Mouse (Mus musculus) adrenal gland, adult 2 months (tissue): ENCODE measurements at regions not wholly inside any gene's neighbourhood (a gene's known extent, or its start where the extent isn't known, plus 50 kb on each side); places are given as distances from the start of the nearest gene placed in this dataset.

ENCODE experiments used
- DNase-seq: peaks from one replicate; pipeline ENCODE4 v3.0.0; 2021

- no peak for DNase-seq
These were observed 68.2 kb downstream of the Il12a start for GRCm38 (mm10) chr3:68758609-68759008.

GRCm38 (mm10) chr3:68759375-68759774 is 68.9 kb downstream of the Il12a start:
- DNase-seq, result no peak

- no peak for DNase-seq
These were observed 70.4 kb downstream of the Il12a start for GRCm38 (mm10) chr3:68760806-68761205.

DNA sequence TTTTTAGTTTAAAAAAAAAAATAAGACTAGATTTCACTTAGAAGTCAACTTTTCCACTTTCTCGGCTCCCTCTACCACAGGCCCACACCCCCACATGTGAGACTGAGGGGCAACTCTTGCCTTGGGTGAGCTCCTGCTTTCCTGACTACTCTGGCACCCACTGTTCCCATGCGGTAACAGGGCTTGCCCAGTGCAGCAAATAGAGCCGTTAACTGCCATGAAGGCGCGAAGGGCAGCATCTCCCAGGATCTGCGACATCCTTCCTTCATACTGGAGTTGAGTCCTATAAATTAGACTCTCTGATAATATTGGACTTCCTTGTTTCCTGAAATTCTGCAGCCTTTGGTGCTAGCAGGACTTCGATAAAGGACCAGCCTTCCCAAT is 70.8 kb downstream of the Il12a start:
- DNase-seq, result no peak

GRCm38 (mm10) chr3:68761626-68762331 is 71.3 kb downstream of the Il12a start:
- no peak for DNase-seq

DNA sequence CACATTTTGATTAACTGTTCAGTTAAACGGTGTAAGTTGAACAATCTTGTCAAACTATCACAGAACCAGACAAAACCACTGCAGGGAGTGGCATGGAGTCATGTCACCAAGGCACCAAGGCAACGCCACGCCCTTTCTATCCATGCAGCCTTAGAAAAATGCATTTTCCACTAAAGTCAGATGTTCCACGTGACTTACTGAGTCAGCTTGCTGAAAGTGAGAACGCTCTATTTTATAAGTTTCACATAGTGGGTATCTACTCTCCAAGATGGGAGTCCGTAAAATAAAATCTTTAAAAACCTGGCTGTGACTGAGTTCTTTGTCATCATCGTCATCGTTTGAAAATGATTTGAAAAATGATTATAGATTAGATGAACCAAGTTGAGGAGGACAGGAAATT is 72.5 kb downstream of the Il12a start:
- no peak for DNase-seq

DNA sequence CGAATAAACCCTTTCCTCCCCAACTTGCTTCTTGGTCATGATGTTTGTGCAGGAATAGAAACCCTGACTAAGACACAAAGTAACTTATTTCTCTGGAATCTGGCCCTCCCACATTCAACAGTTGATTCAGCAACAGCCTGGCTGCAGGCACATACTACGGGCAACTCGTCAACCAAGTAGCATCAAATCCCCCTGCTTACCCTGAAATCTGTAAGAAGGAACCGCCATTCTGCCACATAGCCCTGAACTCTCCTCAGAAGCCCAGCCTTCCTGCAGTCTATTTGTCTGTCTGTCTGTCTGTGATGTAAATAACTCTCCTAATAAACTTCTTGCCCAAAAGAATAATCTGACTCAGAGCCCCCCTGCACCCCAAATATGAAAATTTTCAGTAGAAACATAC is 73.9 kb downstream of the Il12a start:
- DNase-seq, result no peak

DNA sequence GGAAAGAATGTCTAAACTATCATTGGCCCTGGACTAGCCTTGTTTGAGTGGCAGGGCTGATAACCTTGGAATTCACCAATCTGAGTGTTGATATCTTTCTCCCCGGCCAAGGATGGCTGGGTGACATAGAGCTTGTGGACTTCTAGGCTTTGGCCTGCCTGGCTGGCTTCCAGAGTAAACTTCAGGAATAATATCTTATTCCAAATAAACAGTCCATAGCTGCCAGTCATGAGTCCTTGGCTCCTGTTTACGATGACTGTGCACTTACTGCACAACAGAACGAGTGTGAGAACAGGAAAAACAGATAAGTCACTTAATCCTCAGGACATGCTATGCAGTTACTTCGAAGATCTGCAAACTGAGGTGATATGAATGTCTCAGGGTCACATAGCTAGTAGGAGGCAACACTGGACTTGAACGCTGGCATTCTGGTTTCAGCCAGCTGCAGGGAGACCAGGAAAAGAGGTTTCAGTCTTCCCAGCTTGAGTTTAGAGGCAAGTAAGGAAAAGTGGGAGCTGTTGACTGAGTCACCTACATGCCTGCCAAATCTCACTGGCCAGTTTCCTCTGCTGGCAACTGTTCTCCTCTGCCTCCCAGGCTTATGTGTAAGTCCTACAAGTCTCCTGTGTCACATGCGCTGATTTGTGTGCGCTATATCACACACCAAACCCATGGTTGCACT is 74.6 kb downstream of the Il12a start:
- DNase-seq, result peak; percentile 85

DNA sequence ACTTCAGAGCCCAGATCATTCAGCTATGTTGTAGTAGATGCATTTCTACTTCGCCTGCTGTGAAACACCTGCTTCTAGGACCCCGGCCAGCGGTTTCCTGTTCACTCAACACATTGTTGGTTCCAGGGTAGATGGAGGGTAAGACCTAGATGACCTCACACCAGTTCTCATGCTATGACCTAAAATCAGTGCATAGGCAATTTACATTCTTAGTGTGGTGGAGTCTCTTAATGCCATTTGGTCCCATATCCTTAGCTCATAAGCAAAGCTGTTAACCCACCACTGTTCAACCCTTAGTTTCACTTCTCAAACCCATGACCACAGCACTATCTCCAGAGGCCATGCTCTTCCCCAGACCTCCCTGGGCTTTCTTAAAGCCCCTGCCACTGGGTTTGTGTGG is 81.1 kb downstream of the Il12a start:
- no peak for DNase-seq

GRCm38 (mm10) chr3:68777801-68778200 is 87.4 kb downstream of the Il12a start:
- no peak for DNase-seq

GRCm38 (mm10) chr3:68778354-68779040 is 88.1 kb downstream of the Il12a start:
- no peak for DNase-seq

GRCm38 (mm10) chr3:68780843-68781242 is 88.5 kb upstream of the 1110032F04Rik start:
- no peak for DNase-seq

DNA sequence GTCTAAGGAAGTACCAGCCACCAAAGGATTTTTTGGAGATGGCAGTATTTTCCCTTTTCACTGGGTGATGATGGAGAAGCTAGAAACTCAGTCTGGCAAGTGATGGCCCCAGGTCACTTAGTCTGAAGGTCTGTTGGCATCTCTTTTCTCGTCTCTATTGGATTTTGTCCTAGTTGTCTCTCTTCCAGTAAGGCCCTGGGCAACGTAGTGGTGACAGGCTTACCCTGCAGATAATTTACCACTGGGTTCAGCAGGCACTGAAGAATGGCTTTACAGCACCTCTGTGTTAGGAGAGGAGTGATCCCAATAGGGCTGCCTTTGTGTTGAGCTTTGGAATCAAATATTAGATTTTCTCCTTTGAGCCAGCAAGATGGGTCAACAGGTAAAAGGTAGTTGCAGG is 87.9 kb upstream of the 1110032F04Rik start:
- DNase-seq, result no peak

DNA sequence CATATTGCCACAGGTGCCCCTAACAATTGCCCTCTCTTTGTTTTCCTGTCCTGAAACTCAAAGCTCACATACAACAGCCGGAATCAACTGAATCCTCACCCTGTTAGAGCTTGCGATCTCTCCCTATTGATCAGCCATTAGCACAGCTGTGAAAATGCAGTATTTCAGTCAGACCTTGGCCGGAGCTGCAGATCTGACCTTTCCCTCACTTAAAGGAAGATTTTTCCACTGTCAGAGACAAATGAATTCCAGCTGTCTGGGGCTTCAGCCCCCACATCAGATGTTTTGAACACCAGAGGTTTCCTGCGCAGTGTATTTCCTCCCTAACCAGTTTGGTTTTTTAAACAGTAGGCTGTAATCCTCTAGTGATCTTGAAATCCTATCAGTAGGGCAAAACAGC is 87.0 kb upstream of the 1110032F04Rik start:
- no peak for DNase-seq

DNA sequence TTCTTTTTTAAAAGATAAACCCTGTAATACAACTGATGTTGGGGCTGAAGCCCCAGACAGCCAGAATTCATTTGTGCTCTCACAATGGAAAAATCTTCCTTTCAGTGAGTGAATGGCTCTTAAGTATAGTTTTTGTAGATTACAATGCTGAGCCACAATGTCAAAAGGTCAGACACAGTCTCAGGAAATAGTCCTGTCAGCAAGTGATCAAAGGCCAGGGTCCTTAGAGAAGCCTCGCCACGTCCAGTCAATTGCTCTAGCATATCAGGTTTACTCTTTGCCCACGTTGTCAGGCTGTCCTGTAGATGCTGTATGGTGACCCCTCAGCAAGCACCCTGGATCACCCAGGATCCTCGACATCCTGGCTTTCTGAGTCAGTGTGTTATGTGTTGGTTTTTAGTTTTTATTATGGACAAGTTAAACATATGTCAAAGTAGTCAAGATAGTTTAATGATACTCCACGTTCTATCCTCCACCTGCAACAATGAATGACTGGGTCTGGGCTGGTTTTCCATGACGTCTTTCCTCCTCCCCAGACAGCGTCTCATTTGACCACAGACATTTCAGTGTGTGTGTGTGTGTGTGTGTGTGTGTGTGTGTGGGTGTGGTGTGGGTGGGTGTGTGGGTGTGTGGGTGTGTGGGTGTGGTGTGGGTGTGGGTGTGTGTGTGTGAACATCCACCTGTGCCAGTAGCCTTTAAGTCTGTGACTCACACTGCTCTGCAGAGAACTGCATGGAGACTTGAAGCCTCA is 85.5 kb upstream of the 1110032F04Rik start:
- no peak for DNase-seq

DNA sequence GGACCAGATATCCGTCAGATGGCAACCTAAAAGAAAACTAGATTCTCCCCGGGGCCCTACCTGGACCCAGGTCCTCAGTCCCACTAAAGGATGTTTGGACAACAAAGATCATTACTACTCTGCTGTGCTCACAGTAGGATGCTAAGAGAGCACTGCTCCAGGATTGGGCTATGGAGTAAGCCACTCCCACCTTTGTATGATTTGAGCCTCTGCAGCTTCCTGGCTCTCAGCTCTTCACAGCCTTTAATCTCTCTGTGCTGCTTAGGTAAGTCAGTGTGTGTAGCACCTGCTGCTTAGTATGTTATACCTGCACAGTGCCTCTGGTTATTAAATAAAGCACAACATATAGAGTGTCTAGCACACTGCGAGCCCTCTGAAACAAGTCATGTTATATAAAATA is 82.6 kb upstream of the 1110032F04Rik start:
- no peak for DNase-seq

DNA sequence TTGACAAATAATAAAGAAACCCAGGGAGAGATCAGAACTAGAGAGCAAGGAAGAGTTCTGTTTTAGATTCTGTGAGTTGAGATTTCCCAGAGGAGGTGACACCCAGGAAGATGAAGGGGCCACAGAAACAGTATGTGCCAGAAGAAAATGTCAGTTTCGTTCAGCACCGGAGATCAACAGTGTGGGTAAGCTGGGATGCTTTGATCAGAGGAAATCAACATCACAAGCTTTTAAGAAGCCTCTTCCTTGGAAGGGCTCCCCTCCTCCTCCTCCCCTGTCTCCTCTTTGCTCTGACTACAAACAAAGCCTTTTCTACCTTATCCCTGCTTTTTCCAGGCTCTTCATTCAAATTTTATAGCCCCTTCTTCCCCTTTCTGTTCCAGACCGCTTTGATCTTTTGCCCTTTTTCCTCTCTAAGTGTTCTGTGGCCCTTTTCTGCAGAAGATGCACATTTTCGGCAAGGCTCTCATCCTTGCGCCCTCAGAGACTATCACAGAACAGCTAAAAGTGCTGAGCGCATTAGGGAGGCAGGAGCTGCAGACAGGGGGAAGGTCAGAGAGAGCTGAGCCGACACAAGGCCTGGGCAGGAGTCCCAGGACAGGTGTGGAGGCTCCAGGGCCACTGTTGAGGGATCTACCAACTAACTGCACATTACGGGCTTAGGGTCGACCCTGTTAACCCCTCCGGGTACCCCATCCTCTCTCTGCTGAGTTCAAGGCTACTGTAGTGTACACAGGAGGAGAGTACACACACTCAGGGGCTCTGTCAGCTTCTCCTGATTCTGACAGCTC is 81.8 kb upstream of the 1110032F04Rik start:
- DNase-seq, result no peak

- DNase-seq, result no peak
These were observed 79.9 kb upstream of the 1110032F04Rik start for GRCm38 (mm10) chr3:68789491-68789890.

- DNase-seq, result no peak
These were observed 78.9 kb upstream of the 1110032F04Rik start for GRCm38 (mm10) chr3:68790466-68790865.

GRCm38 (mm10) chr3:68792883-68793282 is 76.5 kb upstream of the 1110032F04Rik start:
- no peak for DNase-seq

GRCm38 (mm10) chr3:68793923-68794322 is 75.5 kb upstream of the 1110032F04Rik start:
- no peak for DNase-seq
